In genomic region chr1:105263283-105264033, GRCm38 (mm10) we compare ENCODE assay signal across 20 mouse cellular contexts.
DNase-seq lines count a peak whose midpoint lies in the region; ATAC-seq and TF ChIP-seq lines count a peak whose summit lies in the region.
"Had no signal": no experiment of that assay in that cellular context is flagged by ENCODE, and none has a peak within 500 bp of the region (broad histone marks: within the 10 kb centered on the region; RNA-seq: fewer than 3 reads in every experiment).

No protein-coding gene starts in this region.

- H3K27me3 ChIP-seq in forebrain, postnatal 0 days (ENCODE audit: insufficient read depth, low read length) = no peaks in the 10 kb centered on the region
- H3K27me3 ChIP-seq in forebrain, embryonic 15.5 days = no peaks in the 10 kb centered on the region
- no peaks in the 10 kb centered on the region for H3K27me3 ChIP-seq in limb, embryonic 11.5 days (ENCODE audit: control insufficient read depth, insufficient read depth, low read length)
- no peaks in the 10 kb centered on the region for H3K27me3 ChIP-seq in limb, embryonic 10.5 days (ENCODE audit: low read depth, poor library complexity, severe bottlenecking)
- H3K27me3 ChIP-seq in limb, embryonic 12.5 days = no peaks in the 10 kb centered on the region
- H3K27me3 ChIP-seq: embryonic facial prominence, embryonic 15.5 days; heart, embryonic 13.5 days; hindbrain, embryonic 12.5 days; kidney, embryonic 15.5 days; stomach, embryonic 15.5 days had no signal

- H3K27ac ChIP-seq in forebrain, postnatal 0 days (ENCODE audit: low read depth, low read length) = no peak overlapping the region
- H3K27ac ChIP-seq in forebrain, embryonic 15.5 days (replicated peaks) = no peak overlapping the region
- H3K27ac ChIP-seq in limb, embryonic 11.5 days (replicated peaks; ENCODE audit: low read depth, low read length) = no peak overlapping the region
- H3K27ac ChIP-seq in limb, embryonic 10.5 days = no peak overlapping the region
- H3K27ac ChIP-seq in limb, embryonic 12.5 days = no peak overlapping the region
- H3K27ac ChIP-seq: embryonic facial prominence, embryonic 15.5 days; gastrocnemius, adult 2 months; heart, embryonic 13.5 days; hindbrain, embryonic 12.5 days; kidney, embryonic 15.5 days; stomach, embryonic 15.5 days had no signal

- H3K4me1 ChIP-seq in forebrain, postnatal 0 days (ENCODE audit: insufficient read depth) = no peaks in the 10 kb centered on the region
- no peaks in the 10 kb centered on the region for H3K4me1 ChIP-seq in forebrain, embryonic 15.5 days
- H3K4me1 ChIP-seq in limb, embryonic 11.5 days (ENCODE audit: control insufficient read depth, insufficient read depth, low read length) = 0 out of 2 replicates have a peak, but pooled peaks cover 2% of the 10 kb centered on the region
- H3K4me1 ChIP-seq in limb, embryonic 10.5 days = peaks cover 16% of the 10 kb centered on the region
- H3K4me1 ChIP-seq in limb, embryonic 12.5 days (replicated peaks) = peaks cover 11% of the 10 kb centered on the region
- H3K4me1 ChIP-seq: embryonic facial prominence, embryonic 15.5 days; heart, embryonic 13.5 days; hindbrain, embryonic 12.5 days; kidney, embryonic 15.5 days; stomach, embryonic 15.5 days had no signal

- H3K4me2 ChIP-seq in forebrain, postnatal 0 days (ENCODE audit: low read depth) = no peak overlapping the region
- H3K4me2 ChIP-seq in forebrain, embryonic 15.5 days (replicated peaks) = no peak overlapping the region
- no peak overlapping the region for H3K4me2 ChIP-seq in limb, embryonic 11.5 days (ENCODE audit: low read depth, severe bottlenecking)
- H3K4me2 ChIP-seq in limb, embryonic 12.5 days = no peak overlapping the region
- H3K4me2 ChIP-seq: embryonic facial prominence, embryonic 15.5 days; heart, embryonic 13.5 days; hindbrain, embryonic 12.5 days; kidney, embryonic 15.5 days; stomach, embryonic 15.5 days had no signal

- TF ChIP-seq CTCF in forebrain, postnatal 0 days (IDR thresholded peaks at IDR 0.05; ENCODE audit: low read depth) = no peak

- H3K36me3 ChIP-seq in forebrain, postnatal 0 days (ENCODE audit: insufficient read depth) = no peaks in the 10 kb centered on the region
- H3K36me3 ChIP-seq in forebrain, embryonic 15.5 days = no peaks in the 10 kb centered on the region
- no peaks in the 10 kb centered on the region for H3K36me3 ChIP-seq in limb, embryonic 11.5 days (ENCODE audit: control insufficient read depth, insufficient read depth, low read length)
- H3K36me3 ChIP-seq in limb, embryonic 10.5 days = no peaks in the 10 kb centered on the region
- no peaks in the 10 kb centered on the region for H3K36me3 ChIP-seq in limb, embryonic 12.5 days
- H3K36me3 ChIP-seq: embryonic facial prominence, embryonic 15.5 days; heart, embryonic 13.5 days; hindbrain, embryonic 12.5 days; kidney, embryonic 15.5 days; stomach, embryonic 15.5 days had no signal

- no peak overlapping the region for H3K9ac ChIP-seq in forebrain, postnatal 0 days
- H3K9ac ChIP-seq in forebrain, embryonic 15.5 days (replicated peaks) = no peak overlapping the region
- H3K9ac ChIP-seq in limb, embryonic 11.5 days (ENCODE audit: low read length) = no peak overlapping the region
- H3K9ac ChIP-seq in limb, embryonic 12.5 days (replicated peaks) = no peak overlapping the region
- H3K9ac ChIP-seq: embryonic facial prominence, embryonic 15.5 days; heart, embryonic 13.5 days; hindbrain, embryonic 12.5 days; kidney, embryonic 15.5 days; stomach, embryonic 15.5 days had no signal

- 71% methylated on average over 3 of the region's 3 CpGs for WGBS in forebrain, postnatal 0 days
- WGBS in forebrain, embryonic 15.5 days = 72% methylated on average over 3 of the region's 3 CpGs
- WGBS in limb, embryonic 11.5 days = 60% methylated on average over 3 of the region's 3 CpGs
- 78% methylated on average over 3 of the region's 3 CpGs for WGBS in limb, embryonic 10.5 days
- 51% methylated on average over 3 of the region's 3 CpGs for WGBS in limb, embryonic 12.5 days

- intact Hi-C loops in left cerebral cortex, postnatal 36 days (cut with DNase I) = no loop called here

- no peak overlapping the region for H3K4me3 ChIP-seq in forebrain, postnatal 0 days (ENCODE audit: low read depth, low read length)
- no peak overlapping the region for H3K4me3 ChIP-seq in forebrain, embryonic 15.5 days
- H3K4me3 ChIP-seq in limb, embryonic 11.5 days (ENCODE audit: low read depth, low read length) = no peak overlapping the region
- H3K4me3 ChIP-seq in limb, embryonic 10.5 days = no peak overlapping the region
- no peak overlapping the region for H3K4me3 ChIP-seq in limb, embryonic 12.5 days (replicated peaks)
- H3K4me3 ChIP-seq: embryonic facial prominence, embryonic 15.5 days; gastrocnemius, adult 2 months; heart, embryonic 13.5 days; hindbrain, embryonic 12.5 days; kidney, embryonic 15.5 days; stomach, embryonic 15.5 days had no signal

- no peak for DNase-seq in forebrain, postnatal 0 days
- DNase-seq in limb, embryonic 11.5 days (ENCODE audit: low spot score) = no peak
- DNase-seq in limb, embryonic 10.5 days (ENCODE audit: low spot score) = no peak
- no peak for DNase-seq in cerebellum, adult 9-10 months
- DNase-seq in left cerebral cortex, postnatal 36 days (ENCODE audit: low spot score in 2 of 2) = no peak
- DNase-seq: B cell, adult 2 months; cerebellum, adult 2 months; gastrocnemius, adult 2 months; liver; retina, postnatal 1 day; thymus, adult 2 months had no signal

- ATAC-seq in forebrain, postnatal 0 days = peak; percentile 43; the same call in 1 of the 2 replicates
- ATAC-seq in forebrain, embryonic 15.5 days (replicated peaks) = no peak
- ATAC-seq in limb, embryonic 11.5 days (ENCODE audit: insufficient number of reproducible peaks, low FRiP score, low TSS enrichment, low read depth) = peak; percentile 39; the same call in 1 of the 2 replicates
- ATAC-seq in limb, embryonic 12.5 days (ENCODE audit: insufficient number of reproducible peaks, insufficient read depth, low FRiP score, low TSS enrichment, low read depth) = peak; percentile 47; the same call in 1 of the 2 replicates
- ATAC-seq: intestine, embryonic 16.5 days; lung, postnatal 0 days had no signal

- H3K9me3 ChIP-seq in forebrain, postnatal 0 days (ENCODE audit: low read length) = no peaks in the 10 kb centered on the region
- no peaks in the 10 kb centered on the region for H3K9me3 ChIP-seq in forebrain, embryonic 15.5 days
- no peaks in the 10 kb centered on the region for H3K9me3 ChIP-seq in limb, embryonic 11.5 days (ENCODE audit: control insufficient read depth, low read length)
- no peaks in the 10 kb centered on the region for H3K9me3 ChIP-seq in limb, embryonic 10.5 days (replicated peaks)
- H3K9me3 ChIP-seq in limb, embryonic 12.5 days = no peaks in the 10 kb centered on the region
- H3K9me3 ChIP-seq: embryonic facial prominence, embryonic 15.5 days; heart, embryonic 13.5 days; hindbrain, embryonic 12.5 days; kidney, embryonic 15.5 days; stomach, embryonic 15.5 days had no signal
